Mouse (Mus musculus): ENCODE measurements around the gene Crtc1.

The Crtc1 gene

DNA sequence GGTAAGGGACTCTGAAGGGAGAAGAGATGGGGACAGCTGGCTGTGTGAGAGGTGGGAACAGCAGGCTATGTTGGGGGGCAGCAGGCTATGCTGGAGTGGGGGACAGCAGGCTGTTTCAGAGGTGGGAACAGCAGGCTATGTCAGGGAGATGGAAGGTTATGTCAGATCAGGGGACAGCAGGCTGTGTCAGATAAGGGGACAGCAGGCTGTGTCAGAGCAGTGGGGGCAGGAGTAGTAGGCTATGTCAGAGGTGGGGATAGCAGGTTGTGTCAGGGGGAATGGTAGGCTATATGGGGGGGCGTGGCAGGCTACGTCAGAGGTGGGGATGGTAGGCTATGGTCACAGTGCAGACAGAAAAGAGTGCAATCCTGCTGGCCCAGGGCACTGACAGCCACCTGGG is 16.7 kb downstream of the Crtc1 start:
- DNase-seq (ENCODE audit: inconsistent ontology term) = no peak

DNA sequence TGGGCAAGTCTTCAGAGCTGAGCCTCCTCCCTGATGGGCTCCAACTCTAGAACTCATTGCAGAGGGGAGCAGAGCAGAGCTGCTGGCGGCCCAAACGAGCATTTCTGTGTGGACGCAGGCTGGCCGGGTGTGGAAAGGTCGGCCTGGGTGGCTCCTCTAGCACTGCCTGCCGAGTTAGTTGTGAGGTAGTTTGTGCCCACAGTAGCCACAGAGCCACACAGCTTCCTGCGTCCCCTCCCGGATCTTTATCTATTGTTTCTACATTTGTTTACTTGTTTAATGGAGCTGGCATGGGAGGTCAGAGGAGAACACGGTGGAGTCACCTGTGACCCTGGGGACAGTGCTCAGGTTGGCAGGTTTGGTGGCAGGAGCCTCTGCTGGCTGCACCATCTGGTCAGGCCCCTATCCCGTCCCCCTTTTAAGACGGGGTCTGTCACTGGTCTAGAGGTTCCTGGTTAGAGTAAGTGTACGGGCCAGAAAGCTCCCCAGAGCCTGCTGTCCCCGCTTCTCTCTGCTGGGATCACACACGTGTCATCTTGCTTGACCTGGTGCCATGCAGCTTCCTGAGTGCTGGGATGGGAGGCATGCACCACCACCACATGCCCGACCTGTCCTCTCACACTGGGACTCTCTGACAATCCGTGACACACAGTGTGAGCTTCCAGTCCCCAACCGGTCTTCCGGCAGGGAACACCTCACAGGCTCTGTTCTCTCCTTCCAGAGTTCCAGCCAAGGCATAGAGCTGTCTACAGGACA is 17.9 kb downstream of the Crtc1 start:
- DNase-seq (ENCODE audit: inconsistent ontology term) = no peak

DNA sequence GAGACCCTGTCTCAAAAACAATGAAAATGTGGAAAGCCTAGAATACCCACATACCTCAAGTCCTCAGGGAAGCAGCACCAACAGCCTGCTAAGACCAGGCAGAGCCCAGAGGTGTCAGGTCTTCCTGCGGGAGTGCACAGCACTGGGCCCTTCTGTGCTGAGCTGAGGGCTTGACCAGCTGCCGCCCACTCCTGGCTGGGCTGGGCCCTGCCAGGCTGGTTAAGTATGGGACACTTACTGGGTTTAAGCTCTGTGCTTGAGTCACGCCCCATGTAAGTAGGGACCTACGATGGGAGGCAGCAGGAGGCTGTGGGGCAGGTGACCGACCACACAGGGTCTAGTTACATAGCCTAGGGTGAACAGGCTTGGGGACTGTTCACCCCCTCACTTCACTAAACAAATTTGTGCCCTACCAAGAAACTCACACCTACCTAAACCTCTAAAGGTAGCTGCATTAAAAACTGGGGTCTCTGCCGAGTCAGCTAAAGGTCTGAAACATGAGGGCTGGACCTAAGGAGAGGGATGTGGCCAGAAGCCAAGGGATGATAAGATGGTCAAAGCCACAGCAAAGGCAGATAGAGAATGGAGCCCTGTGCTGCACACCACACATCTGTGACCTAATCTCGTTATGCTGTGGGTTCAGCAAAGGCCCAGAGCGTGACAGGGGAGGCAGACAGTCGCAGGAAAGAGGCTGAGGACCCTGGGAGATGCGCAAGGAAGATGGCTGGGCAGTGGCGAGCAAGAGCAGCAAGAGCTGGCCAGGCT is 19.3 kb downstream of the Crtc1 start:
- no peak for DNase-seq (ENCODE audit: inconsistent ontology term)

DNA sequence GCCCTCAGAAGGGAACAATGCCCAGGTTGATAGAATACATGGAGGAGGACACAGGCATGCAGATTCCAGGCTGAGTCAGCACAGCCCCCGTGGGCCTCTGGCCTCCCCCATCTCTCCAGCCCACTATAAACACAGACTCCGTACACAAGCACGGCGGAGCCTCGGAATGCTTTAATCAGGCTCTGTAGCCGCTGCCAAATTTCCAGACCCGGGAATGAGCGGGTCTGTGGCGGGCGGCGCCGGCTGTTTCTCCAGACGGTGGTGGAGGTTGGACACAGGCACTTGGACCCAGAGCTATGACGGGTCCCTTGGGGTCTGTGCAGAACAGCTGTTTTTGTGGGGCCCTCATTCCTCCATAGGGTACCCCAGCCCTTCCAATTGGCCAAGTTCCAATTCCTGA is 20.4 kb downstream of the Crtc1 start:
- peak; percentile 86 for DNase-seq (ENCODE audit: inconsistent ontology term)

DNA sequence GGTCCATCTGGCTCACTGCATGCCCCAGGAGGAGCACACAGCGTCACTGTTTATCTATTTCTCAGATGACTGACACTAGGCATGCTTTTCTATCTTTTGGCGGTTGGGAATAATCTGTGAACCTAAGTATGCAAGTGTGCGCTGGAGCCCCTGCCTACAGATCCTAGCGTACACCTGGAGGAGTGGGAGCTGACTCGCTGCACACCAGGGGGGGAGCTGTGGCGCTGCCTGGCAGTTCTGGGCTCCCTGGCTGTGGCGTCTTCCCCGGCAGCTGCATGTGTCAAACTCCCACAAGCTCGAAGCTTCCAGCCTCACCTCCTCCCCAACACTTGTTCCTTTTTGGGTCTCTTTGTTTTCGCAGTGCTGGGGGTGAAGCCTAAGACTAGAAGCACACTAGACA is 21.5 kb downstream of the Crtc1 start:
- DNase-seq (ENCODE audit: inconsistent ontology term) = no peak

DNA sequence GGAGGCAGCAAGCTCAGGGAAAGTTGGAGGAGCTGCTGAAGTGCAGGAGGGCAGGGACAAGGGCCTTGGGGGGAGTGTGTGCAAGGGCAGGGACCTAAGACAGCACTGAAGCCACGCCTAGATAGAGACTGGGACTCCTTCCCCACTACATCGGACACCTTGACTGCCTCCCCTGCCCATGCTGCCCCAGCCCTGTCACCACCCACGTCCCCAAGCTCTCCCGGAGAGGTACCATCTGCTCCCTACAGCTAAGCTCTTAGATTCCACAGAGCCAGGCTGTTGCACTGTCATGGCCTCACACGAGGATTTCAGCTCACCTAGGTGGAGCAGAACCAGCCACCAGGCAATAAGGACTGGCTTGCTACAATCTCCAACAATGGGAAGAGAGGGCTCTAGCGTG is 22.4 kb downstream of the Crtc1 start:
- DNase-seq (ENCODE audit: inconsistent ontology term) = no peak

DNA sequence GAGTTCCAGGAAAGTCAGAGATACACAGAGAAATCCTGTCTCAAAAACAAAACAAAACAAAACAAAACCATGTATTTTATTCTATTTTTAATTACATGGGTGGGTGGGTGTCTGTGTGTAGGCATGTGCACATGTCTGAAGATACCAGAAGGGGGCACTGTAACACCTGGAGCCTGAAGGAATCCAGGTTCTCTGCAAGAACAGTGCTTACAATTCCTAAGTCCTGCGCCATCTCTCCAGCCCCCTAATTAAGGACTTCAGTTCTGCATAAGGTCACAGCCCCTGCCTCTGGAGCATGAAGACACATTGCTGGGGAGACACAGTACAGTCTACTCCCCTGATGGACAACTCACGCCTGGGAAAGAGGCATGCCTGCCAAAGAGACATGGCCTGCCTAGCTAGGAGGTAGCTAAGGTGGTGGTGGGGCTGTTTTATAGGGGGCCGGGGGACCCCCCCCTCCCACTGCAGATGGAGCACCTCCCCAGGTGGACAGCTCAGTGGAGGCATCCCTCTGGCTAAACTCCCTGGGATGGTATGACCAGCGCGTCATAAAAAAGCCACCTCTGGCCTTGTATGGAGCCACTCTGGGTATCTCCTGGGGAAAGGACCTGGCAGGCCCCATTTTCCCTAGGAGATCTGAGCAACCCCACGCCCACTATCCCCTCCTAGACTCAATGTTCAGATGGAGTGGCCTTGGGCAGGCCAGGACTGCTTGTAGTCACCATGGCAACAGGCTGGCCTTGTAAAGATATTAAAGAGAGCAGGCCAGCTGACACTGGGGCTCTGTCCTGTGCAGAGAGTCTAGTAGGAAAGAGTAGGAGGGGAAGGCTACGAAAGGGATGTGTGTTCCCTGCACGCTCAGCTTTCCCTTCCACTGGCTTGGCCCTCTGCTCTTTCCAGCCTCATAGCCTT is 23.6 kb downstream of the Crtc1 start:
- DNase-seq (ENCODE audit: inconsistent ontology term) = no peak

DNA sequence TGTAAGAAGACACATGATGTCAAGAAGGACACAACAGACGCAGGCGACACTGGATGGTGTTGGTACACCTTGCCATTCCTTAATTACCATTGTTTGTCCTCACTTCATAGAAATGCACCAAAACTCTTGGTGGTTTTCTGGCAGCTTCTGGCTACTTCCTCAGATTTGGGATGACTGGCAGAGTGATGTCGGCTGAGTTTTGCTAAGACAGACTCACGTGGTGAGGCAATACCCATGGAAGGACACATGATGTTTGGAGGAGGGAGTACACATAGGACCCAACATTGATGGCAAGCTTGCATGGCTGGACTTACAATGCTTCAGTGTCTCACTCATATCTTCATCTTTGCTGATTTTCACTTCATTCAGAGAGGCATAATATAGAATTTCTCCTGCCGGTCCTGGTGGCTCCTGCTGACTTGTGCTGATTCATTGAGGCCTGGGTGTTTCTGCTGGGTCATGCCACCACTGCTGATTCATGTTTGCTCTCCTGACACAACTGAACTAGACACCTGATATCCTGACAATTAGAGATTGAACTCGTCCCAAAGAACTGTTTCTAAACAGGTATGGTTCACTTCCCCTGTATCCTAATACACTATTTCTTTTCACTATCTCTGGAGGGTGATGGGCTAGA is 25.0 kb downstream of the Crtc1 start:
- no peak for DNase-seq (ENCODE audit: inconsistent ontology term)

DNA sequence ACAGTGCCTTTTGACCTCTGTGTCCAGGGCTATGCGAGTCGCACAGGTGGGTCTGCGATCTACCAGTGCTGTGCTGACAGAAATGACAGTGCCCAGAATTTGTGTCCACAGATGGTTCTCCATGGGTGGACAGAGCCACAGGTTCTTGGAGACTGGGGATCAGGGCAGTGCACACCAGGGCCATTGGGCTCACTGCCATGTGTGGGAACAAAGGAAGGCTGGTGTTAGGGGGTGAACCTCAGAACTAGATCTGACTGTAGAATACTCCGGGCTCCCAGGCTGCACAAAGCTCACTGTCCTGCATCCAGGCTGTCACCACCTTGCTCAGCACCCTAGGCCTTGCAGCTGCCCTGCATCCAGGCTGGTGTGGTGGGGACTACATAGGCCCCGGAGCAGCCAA is 29.1 kb downstream of the Crtc1 start:
- no peak for DNase-seq (ENCODE audit: inconsistent ontology term)

DNA sequence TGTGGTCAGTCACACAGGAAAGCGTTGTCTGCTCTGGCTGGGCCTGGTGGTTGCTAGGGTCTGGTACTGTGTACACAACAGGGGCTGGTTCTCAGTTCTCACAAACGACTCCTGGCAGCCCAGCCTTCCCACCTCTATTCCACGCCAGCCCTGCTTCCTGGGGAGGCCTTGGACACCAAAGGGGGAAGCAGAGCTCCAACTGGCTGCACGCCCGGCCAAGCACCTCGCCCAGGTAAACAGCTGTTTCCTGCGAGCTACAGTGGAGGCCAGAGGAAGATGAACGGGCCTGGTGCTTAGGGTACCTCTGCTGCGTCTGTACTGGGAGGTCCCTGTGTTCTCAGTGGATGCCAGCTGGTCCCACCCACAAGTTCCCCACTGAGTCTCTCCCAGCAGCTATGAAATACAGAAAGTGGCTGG is 29.9 kb downstream of the Crtc1 start:
- no peak for DNase-seq (ENCODE audit: inconsistent ontology term)

DNA sequence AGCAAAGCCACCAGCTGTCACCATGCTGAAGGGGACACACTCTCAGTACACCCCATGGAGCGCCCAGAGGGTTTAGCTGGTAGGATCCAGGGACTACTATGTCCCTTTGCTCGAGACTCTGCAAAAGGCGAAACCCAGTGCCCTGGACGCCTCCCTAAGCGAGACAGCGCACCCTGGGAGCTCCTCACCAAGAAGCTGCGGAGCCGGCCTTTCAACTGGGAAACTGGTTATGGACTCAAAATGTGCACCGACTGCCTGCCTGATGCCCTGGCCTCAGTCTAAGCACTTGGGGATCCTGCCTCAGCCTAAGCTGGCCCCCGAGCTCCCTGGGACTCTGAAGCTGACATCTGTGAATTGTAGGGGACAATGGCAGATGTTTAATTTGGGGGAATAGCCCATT is 30.4 kb downstream of the Crtc1 start:
- no peak for DNase-seq (ENCODE audit: inconsistent ontology term)

DNA sequence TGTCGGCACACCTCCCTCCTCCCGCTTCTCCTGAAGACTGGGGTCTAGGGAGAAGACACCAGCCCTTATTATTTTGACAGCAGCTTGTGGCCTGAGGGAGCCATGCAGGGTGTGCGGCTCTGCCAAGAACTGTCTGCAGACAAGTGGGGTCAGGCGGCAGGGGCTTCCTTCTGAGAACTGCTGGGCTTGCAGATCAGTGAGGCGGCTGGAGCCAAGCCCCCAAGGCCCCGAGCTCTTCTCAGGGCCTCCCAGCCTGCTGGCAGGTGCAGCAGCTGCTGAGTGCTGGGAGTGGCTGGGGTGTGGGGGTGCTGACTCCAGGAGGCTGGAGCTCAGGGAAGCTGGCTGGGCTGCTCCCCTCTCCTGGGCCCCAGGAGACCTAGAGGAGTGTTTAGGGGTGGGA is 31.1 kb downstream of the Crtc1 start:
- no peak for DNase-seq (ENCODE audit: inconsistent ontology term)

DNA sequence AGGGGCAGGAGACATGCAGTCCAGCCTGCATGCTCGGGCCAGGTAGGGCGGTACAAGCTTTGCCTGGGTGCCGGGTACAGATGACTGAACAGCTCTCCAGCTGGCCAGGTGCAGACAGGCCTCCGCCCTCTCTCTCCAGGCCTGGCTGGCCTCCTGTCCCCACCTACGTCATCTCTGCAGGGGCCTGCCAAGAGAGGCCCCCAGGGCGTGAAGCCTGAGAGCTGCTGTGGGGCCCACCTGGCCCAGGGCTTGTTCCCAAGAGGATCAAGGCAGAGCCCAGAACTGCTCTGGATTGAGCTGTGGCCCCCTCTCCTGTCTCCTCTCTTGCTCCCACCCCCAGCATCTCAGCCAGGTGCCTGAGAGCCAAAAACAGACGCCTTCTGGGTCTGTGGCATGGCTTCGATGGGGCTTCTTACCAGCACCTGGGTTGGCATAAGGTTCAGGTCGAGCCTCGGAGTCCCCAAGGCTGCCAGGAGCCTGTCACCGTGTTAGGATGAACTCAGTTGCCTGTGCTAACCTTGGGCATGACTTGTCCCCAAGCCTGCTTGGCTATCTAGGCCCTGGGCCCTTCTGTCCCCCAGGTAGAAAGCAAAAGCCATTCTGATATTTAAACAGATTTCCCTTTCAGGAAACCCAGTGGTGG is 32.8 kb downstream of the Crtc1 start:
- DNase-seq (ENCODE audit: inconsistent ontology term) = no peak

DNA sequence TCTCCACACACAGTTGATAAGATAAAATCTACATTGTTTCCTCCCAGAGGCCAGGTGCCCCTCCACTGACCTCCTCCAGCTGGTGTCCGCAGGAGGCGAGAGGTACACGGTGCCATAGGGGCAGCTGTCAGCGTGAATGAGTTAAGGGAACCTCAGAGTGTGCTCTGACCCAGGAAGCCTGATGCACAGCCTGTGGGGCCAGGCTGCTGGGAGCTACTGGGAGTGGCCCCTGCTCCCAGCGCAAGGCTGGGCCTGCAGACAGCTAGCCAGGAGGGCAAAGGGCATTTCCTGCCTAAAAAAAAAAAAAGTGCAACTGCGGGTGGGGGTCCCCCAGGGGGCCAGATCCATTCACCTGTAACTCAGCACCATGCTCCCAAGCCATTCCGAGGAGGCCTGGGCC is 34.2 kb downstream of the Crtc1 start:
- no peak for DNase-seq (ENCODE audit: inconsistent ontology term)

DNA sequence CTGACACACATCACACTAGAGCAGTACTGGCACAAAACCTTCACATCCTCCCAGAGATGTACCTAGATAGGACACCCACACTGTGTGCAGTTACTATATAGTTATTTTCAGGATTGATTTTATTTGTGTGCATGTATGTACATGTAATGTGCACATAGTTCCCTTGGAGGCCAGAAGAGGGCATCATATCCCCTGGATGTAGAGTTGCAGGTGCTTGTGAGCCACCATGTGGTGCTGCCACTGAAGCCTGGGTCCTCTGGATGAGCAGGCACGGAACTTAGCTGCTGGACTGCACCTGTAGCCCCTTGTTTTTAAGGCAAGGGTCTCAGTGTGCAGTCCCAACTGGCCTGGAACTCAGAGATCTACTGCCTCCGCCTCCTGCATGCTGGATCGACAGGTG is 35.2 kb downstream of the Crtc1 start:
- no peak for DNase-seq (ENCODE audit: inconsistent ontology term)

DNA sequence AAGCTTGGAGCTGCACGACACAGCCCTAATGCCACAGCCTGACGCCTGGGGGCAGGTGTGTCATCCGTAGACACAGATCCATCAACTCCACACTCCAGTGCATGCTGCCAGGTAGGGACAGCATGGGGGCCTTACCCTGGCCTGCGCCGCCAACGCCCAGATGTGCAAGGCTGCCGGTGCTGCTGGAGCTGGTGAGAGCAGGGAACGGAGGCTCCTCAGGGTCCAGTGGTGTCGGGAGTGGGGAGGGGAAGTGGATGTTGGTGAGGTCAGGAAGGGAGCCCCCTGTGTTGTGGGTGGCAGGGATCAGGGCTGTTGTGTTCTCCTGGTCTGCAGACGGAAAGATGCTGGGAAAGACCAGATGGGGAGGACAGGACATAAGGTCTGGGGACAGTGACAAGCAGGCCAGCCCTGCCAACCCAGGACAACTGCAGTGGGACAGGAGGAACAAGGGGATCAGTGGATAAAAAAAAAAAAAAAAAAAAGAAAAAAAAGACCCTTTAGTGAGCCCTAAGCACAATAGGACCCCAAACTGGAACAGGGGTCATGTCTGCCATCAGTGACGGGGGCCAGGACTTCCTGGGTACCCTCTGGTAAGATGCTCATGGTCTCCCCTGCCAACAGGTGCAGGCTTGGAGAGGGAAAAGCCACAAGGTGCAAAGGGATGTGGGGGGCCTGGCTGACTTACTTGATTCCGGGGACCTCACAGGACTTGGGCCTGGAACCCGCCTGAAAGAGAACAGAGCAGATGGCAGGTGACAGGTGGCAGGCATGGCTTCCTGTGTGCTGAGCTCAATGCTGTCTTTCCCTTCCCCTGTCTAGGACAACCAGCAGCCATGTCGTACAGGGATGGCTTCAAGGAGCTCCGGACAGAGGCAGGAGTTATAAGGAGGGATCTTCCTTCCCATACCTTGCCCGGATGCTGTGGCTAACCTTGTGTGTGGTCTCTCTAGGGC is 41.5 kb downstream of the Crtc1 start:
- no peak for DNase-seq (ENCODE audit: inconsistent ontology term)

DNA sequence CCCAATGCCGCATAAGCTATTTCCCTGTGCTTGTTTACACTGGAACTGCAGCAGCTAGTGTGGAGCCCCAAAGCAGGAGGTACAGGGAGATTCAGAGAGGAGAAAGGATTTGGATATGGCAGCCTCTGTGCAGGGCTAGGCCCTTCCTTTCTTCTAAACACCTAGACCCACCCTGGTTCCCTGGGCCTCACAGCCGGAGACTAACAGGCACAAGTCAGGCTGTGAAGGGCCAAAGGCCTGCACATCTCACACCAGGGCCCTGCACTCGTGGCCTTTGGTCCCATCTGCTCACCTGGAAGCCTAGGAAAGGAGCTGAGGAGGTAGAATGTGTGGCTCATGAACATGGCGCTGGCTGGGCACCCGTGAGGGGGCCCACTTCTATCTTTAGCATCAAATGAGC is 43.2 kb downstream of the Crtc1 start:
- DNase-seq (ENCODE audit: inconsistent ontology term) = no peak

DNA sequence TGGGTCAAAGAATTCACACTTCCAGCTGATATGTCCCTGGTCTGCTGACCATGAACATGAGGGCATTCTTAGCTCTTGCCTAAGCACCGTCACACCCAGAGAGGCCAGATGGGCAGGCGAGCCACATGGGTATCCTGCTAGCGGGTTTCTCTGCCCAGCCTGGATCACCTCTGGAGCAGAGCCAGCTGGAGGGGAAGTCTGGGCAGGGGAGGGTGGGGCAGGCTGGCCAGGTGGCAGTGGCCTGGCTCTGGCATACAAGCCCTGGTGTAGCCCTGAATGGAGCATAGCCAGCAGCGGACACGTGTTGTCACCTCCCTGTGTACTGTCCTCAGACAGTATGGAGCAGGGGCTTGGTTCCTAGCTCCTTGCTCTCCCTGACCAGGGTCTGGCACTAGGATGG is 43.7 kb downstream of the Crtc1 start:
- no peak for DNase-seq (ENCODE audit: inconsistent ontology term)

DNA sequence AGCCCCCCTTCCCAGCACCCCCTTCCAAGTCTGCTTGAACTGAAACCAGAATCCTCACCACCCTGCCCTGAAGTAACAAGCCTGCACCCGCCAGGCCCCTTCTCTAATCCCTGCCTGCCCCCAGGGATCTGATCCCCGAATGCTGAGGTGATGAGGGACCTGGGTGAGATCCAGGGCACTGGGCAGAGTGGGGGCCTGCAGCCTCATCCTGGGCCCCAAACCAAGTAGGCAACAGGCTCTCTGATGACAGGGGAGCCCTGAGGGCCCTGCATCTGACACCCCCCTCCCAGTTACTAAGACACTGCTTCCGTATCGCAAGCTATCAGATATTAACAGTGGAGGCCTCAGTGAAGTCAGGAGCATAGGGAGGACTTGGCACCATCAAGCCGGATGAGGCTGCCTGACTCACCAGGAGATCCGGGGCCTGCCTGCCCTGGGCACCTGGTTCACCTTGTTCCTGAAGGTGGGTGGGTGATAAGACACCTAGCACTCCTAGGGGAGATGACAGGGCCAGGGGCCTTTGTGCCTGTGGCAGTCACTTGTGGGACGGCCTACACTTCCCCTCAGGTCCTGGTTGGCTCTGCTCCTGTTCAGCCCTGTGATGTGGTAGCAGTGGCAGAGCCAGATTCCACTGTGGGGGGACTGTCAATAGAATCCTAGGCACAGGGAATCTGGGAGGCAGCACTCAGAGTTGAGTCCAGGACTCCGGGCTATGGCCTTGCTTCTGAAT is 44.9 kb downstream of the Crtc1 start:
- DNase-seq (ENCODE audit: inconsistent ontology term) = no peak

DNA sequence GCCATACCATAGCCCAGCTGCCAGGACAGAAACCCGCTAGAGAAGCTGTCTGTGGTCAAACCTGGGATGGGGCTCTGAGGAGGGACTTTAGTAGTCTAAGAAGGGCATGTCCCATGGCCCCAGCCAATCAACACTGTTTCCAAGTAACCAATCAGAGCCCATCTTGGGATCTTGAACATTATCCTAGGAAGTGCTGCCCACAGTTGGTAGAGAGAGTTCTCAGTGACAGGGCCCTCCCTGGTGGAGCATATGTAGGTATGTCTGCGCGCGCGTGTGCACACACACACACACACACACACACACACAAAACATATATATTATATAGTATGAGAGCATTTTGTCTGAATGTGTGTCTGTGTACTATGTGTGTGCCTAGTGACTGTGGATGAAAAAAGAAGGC is 46.3 kb downstream of the Crtc1 start:
- no peak for DNase-seq (ENCODE audit: inconsistent ontology term)
